Mouse (Mus musculus) common myeloid progenitor, adult 5-6 weeks (primary cell): ENCODE data around the gene Ccdc73. TPM values are rescaled to one million over a fixed set of nuclear protein-coding genes. Genes with fewer than 3 reads are reported as not detected.

Source experiments
- ATAC-seq: replicated peaks from 2 replicates; pipeline ENCODE4 v1.8.0; 2016; ENCODE audit warnings: low read depth, mild to moderate bottlenecking, moderate TSS enrichment, inconsistent platforms; ENCODE audit not compliant: poor library complexity, severe bottlenecking
- total RNA-seq: library from RNA; stranded (forward); fragments of 200-1000, 187-1606 nt; gene quantifications from 2 replicates; pipeline ENCODE4 v1.2.3, GENCODE M21; 2017

Ccdc73 gene
- total RNA-seq, 1 experiment from 2014 or later: 7.3 TPM

- no peak for ATAC-seq
Observed at GRCm38 (mm10) chr2:105023031-105023615, 155.5 kb downstream of the Ccdc73 start.

GRCm38 (mm10) chr2:105023815-105024214 lies 156.2 kb downstream of the Ccdc73 start:
- ATAC-seq: no peak

DNA sequence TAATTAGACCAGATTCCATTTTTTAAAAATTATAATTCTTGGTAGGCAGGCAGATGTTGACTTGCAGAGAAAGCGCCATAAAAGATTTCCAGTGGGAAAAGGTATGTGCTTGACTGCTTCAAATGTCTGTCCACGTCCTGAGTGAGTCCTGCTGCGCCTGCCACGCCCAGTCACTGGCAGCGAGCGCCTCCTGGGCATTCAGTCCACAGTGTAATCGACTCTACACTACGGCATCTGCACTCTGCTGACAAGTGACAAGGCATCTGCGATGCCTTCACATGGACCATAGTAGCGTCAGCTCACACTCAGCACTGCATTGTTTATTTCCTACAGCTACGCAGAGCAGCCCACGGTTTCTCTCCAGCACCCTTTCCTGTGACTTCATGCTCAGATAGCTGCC lies 158.0 kb downstream of the Ccdc73 start:
- ATAC-seq: peak; percentile 34

DNA sequence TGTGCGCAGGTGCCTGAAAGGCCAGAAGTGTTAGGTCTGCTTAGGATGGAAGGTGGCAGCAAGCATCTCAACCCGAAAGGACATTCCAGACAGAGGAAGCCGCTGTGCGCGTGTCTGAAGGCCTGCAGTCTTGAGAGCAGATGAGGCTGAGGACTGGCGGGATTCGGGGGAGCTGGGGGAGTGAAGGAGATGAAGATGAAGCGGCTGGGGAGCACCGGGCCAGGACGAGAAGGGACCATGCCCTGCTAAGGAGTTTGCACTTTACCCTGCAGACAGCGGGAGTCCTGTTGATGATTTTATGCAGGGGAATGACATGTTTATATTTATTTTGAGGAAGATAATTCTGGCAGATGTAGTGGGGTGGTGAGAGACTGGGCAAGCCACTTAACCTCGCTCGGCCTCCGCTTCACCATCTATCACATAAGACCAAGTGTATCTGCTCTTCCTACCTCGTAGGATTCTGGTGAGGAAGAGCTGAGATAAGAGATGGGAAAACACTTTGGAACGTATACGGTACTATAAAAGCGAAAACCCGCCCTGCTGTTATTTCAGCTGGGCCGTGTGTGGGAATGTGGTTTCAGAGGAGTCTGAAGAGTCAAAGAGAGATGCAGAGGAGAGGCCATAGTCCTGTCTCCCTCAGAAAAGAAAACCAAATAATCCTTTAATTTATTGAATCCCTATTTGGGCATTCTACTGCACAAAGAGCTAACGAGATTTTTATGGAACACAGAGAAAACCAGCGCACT lies 159.5 kb downstream of the Ccdc73 start:
- no peak for ATAC-seq

- ATAC-seq: no peak
Observed at GRCm38 (mm10) chr2:105028806-105029205, 161.2 kb downstream of the Ccdc73 start.

GRCm38 (mm10) chr2:105030505-105030904 lies 162.9 kb downstream of the Ccdc73 start:
- ATAC-seq: no peak

- no peak for ATAC-seq
Observed at GRCm38 (mm10) chr2:105034084-105034483, 166.5 kb downstream of the Ccdc73 start.

- no peak for ATAC-seq
Observed at GRCm38 (mm10) chr2:105035985-105036384, 168.4 kb downstream of the Ccdc73 start.

- ATAC-seq: no peak
Observed at GRCm38 (mm10) chr2:105036401-105037070, 168.9 kb downstream of the Ccdc73 start.

DNA sequence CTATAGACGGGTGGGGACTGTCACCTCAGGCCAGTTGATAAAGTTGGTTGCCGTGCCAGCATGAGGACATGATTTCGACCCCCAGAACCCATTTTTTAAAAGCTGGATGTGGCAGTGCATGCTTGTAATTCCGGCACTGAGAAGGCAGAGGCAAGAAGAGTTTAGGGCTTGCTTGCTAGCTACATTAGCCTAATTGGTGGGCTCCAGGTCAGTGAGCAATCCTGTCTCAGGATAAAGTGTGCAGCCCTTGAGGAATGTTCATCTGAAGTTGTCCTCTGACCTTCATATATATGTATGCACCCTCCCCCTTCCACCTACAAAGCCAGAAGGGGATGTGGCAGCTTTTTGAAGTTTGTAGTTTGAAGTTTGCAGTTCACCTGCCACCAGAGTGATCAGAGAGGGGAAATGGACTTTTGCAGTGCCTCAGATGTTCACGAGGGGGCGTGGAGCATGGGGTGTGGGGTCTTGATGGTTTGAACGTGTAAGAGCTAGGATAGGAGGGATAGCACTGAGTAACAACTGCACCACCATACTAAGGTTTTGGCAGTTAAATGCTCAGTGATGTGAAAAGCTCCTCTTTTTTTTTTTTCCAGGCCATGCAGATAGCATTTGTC lies 170.5 kb downstream of the Ccdc73 start:
- no peak for ATAC-seq

GRCm38 (mm10) chr2:105038879-105039278 lies 171.3 kb downstream of the Ccdc73 start:
- ATAC-seq: no peak

GRCm38 (mm10) chr2:105040859-105041258 lies 173.3 kb downstream of the Ccdc73 start:
- ATAC-seq: no peak

- peak; percentile 39 for ATAC-seq
Observed at GRCm38 (mm10) chr2:105043152-105043551, 175.5 kb downstream of the Ccdc73 start.

DNA sequence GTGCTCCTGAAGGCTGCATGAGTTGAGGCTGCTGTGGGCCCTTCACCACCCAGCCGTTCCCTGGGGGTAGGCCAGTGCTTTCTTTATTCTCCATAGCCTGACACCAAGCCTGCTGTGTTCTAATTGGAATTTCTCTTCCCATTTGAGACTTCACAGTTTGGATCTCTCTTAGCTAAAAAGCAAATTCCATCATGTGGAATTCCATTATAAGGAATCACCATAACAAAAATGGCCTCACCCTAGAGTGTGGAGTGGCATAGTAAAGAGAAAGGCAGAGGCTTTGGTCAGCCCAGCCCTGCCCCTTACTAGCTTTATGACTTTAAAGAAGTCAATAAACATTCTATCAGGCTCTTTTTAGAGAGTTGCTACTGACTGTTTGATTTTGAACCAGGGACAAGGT lies 180.7 kb downstream of the Ccdc73 start:
- no peak for ATAC-seq

DNA sequence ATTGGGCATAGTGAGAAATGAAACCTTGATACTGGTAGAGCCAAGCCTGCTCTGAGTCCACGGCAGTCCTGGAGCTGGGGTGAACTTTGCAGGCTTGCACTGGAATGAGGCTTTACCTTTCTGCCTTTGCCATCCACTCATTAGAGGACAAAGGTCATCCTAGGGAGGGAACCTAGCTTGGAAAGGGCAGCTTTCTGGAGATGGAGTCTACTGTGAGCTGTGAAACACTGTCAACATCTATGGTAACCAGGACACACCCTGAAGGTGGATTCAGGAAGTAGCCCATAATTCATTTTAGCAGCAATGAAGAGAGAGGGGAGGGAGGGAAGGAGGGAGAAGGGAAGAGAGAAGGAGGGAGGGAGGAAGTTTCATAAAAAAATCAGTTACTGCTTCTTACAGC lies 187.9 kb downstream of the Ccdc73 start:
- no peak for ATAC-seq

DNA sequence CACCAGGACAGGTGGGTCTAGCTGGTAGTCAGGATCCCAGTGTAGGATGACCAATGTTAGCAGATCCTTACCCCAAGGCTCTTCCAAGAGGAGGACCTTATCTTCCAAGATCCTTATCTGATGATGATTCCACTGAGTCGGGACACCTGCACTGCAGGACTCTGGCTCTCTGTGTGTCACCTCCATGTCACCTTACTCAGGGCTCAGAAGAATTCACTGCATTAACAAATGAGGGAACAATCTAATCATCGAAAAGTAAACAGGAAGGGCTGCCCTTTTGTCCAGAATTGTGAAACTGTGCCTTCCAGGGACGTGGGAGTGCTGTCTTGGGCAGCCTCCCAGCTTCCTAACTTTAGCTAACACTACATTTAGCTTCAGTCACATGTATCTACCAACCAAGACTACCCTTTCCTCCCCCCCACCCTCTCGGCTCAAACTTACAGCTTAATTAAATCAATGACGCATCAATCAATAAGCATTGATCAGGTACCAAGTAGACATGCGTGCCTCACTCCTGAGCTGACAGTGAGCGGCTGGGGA lies 191.0 kb downstream of the Ccdc73 start:
- no peak for ATAC-seq

GRCm38 (mm10) chr2:105062741-105063372 lies 195.3 kb downstream of the Ccdc73 start:
- 0 out of 2 replicates have a peak, but pooled peaks have one; percentile 39 for ATAC-seq
